Mouse (Mus musculus): ENCODE data around the gene Ngly1. TPM values are rescaled to one million over a fixed set of nuclear protein-coding genes. Genes with fewer than 3 reads are reported as not detected.

Ngly1 gene
- polyA plus RNA-seq, 1 experiment from 2014 or later = 45.3 TPM

DNA sequence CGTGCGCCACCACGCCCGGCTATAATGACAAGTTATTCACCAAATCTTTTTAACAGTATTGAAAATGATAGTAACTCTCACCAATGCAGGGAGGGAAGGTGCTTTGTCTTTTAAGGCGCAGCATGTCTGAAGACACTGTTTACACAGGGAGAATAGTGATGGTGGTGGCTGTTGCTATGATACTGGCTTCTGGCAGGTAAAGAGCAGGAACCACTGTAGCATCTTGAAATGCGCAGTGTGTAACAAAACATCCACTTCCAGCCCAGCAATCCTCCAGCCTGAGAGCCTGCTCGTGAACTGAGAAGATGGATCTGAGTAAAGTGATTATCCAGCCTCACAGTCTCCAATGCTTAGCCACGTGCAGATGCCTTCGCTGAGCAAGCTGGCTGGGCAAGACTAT, 98.4 kb downstream of the Ngly1 start:
- Histone ChIP-seq H3K9me3 (no peaks in the 10 kb centered on the region), H3K4me3 (no peak overlapping the region), H3K9ac (no peak overlapping the region), H3K4me1 (no peaks in the 10 kb centered on the region), H3K4me2 (no peak overlapping the region), H3K27me3 (no peaks in the 10 kb centered on the region), H3K36me3 (no peaks in the 10 kb centered on the region), H3K27ac (no peak overlapping the region)
- 79% methylated on average over 9 of the region's 9 CpGs for WGBS
- ATAC-seq (ENCODE audit: insufficient number of reproducible peaks, low FRiP score, low TSS enrichment, low read depth) = no peak

DNA sequence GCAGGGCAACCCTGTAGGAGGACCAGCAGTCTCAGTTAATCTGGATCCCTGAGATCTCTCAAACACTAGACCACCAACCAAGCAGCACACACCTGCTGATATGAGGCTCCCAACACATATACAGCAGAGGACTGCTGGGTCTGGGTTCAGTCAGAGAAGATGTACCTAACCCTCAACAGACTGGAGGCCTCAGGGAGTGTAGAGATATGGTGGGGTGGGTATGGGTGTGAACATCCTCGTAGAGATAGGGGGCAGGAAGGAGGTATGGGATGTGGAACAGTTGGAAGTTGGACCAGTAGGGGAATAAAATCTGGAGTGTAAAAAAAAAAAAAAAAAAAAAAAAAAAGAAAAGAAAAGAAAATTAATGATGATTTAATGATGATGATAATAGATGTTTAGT, 110.6 kb downstream of the Ngly1 start:
- no peak for ATAC-seq (ENCODE audit: insufficient number of reproducible peaks, low FRiP score, low TSS enrichment, low read depth)
- H3K27me3 ChIP-seq = no peaks in the 10 kb centered on the region
- no peaks in the 10 kb centered on the region for H3K9me3 ChIP-seq
- H3K27ac ChIP-seq = no peak overlapping the region
- H3K4me1 ChIP-seq = 0 out of 2 replicates have a peak, but pooled peaks cover 4% of the 10 kb centered on the region
- H3K9ac ChIP-seq = no peak overlapping the region
- no peak overlapping the region for H3K4me2 ChIP-seq
- H3K4me3 ChIP-seq = no peak overlapping the region
- 70% methylated on average over 1 of the region's 1 CpGs for WGBS
- H3K36me3 ChIP-seq = no peaks in the 10 kb centered on the region

Other genes starting within 250 kb of the Ngly1 start
- 1.1 and 2.3 TPM in 2 replicates for gene Oxsm, start 528 bp downstream of the Ngly1 start, polyA plus RNA-seq (2015; fragmentation: Nextera tagmentation; extraction: Ambion mirVana)
- 41.4 and 50.9 TPM in 2 replicates for gene Top2b, start 115.9 kb downstream of the Ngly1 start, polyA plus RNA-seq (2015; fragmentation: Nextera tagmentation; extraction: Ambion mirVana)